Mouse (Mus musculus) T-helper 2 cell (primary cell): ENCODE measurements at regions not wholly inside any gene's neighbourhood (a gene's known extent, or its start where the extent isn't known, plus 50 kb on each side); places are given as distances from the start of the nearest gene placed in this dataset.

Experiments
- in situ Hi-C: fragments of 300-600 bp; cut with MboI, MseI; formaldehyde crosslinking; loops from one replicate; pipeline ENCODE4 v1.15.1; 2025; ENCODE audit warnings: high pct_unique_total_duplicates

GRCm38 (mm10) chr11:63465941-63466340, 337.2 kb downstream of the Pmp22 start:
- in situ Hi-C loops: no loop called here

GRCm38 (mm10) chr11:63466541-63466940, 337.8 kb downstream of the Pmp22 start:
- in situ Hi-C loops: no loop called here

- in situ Hi-C loops: no loop called here
Measured at GRCm38 (mm10) chr11:63474831-63475230, 346.0 kb downstream of the Pmp22 start.

DNA sequence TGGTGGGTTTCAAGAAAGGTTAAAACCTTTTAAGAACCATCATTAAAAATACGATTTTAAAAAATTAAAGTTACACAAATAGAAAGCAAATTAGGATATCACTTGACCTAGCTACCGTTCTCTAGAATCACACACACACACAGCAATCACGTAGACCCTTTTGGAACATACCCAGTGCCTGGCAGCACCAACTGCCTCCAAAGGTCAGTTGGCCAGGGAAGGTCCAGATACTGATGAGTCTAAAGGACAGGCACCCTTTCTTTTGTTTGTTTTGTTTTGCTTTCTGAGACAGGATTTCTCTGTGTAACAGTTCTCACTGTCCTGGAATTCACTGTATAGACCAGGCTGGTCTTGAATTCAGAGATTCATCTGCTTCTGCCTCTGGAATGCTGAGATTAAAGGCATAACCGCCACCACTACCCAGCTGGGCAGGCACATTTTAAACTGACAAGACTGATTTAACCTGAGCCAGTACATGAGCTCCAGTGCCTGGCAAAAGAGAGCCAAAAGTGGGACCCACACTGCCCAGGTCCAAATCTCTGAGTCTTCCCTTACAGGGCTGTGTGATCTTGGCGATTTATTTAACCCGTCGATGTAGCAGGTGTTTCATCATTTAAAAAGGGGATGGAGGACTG, 353.0 kb downstream of the Pmp22 start:
- in situ Hi-C loops: no loop called here

DNA sequence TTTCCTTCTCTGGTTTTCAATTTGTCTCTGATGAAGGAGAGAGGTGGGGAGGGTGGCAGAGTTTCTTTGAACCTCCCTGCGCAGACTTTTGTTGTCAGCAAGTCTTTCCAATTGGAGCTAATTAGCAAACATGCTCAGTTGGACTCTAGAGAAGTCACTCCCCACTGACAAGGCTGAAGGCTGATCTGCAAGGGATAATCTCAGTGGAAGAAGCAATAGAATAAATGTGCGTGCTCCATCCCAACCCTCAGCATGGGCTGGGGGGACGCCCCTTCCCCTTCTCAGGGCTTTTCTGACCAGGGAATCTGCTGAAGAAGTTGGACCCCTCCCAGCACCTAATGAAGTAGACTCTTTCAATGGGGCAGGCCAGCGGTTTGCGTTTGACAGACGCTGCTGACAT, 353.8 kb downstream of the Pmp22 start:
- in situ Hi-C loops: no loop called here

DNA sequence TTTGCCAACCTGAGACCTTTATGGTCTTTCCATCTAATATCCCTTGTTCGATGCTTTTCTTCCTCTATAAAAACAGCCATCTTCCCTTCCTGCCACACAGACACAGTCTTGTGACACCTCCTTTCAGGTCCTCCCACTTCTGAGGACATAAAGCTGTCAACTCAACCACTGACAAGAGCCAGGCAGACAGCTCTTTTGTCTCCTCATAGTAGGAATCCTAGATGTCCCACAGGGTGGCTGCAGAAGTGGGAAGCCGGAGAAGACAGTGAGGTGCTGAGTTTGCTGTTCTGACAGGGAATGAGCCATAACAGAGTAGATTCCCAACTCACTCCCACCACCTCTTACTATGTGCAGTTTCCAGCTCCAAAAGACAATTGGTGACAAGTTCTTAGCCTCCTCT, 358.4 kb downstream of the Pmp22 start:
- in situ Hi-C loops: no loop called here

GRCm38 (mm10) chr11:63502181-63502580, 373.4 kb downstream of the Pmp22 start:
- in situ Hi-C loops: loop anchor here (10.0 kb wide), 1 partner anchor 297 kb away; no protein-coding TSS in a partner anchor

DNA sequence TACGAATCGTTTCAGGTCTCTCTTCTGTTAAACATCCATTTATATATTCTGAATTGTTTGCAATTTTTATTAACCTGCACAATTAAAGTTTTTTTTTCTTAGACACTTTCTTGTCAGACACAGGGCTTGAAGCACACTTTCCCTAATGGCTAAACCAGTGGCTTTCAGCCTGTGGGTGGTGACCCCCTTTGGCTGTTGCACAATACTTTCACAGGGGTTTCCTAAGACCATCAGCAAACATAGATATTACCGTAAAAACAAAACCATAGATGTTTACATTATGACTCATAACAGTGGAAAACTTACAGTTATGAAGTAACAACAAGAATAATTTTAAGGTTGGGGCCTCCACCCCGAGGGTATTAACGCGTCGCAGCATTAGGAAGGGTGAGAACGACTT, 378.6 kb downstream of the Pmp22 start:
- in situ Hi-C loops: loop anchor here (5.0 to 10.0 kb wide), 2 partner anchors 45 to 303 kb away; no protein-coding TSS in a partner anchor

DNA sequence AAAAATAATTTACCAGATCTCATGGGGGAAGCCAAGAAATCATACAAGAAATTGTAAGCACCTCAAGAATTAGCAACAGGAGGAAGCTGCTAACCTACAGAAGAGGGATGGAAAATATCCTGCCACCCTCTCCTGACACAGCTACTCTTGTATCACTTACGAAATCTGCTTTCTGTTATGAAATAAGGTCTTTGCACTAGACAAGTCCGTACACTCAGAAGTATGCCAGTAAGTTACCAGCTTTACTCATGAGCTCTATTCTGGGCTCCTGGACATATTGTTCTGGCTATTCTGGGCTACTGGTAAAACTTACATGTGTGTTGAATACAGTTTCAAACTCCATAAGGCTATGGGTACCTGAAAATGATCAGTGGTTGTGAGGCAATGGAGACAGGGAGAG, 379.9 kb downstream of the Pmp22 start:
- in situ Hi-C loops: loop anchor here (5.0 to 10.0 kb wide), 2 partner anchors 44 to 304 kb away; no protein-coding TSS in a partner anchor

DNA sequence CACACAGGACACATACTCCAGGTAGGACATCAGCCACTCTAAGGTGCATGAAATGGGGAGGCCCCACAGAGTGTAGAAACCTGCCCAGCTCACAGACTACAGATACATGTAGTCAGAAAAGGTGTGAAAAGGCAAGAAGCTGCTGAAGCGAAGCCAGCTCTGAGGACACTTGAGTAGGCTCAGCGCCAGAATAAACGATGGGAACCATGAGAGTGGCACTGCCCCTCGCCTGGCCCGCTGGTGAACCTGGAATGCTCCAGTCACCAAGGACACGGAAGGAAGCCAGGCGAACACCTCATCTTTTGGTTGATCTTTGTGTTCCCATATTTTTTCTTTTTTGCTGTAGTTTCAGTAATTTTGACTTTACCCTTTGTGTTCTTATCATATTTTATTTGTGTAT, 381.8 kb downstream of the Pmp22 start:
- in situ Hi-C loops: no loop called here

DNA sequence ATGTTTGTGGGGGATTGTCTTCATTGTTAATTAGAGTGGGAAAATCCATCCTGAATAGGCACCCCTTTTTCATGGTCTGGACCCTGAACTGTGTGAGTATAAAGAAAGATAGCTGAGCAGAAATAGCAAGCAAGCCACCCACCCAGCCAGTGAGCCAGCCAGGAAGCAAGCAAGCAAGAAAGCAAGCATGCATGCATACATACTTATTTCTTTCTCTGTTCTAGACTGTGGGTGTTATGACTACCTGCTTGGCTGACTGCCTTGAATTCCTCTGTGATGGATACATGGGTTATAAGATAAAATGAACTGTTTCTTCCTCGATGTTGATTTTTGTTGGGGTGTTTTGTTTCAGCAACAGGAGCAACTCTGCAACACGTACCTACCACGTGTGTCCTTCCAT, 385.8 kb downstream of the Pmp22 start:
- in situ Hi-C loops: no loop called here

GRCm38 (mm10) chr11:63518847-63519246, 390.1 kb downstream of the Pmp22 start:
- in situ Hi-C loops: no loop called here

DNA sequence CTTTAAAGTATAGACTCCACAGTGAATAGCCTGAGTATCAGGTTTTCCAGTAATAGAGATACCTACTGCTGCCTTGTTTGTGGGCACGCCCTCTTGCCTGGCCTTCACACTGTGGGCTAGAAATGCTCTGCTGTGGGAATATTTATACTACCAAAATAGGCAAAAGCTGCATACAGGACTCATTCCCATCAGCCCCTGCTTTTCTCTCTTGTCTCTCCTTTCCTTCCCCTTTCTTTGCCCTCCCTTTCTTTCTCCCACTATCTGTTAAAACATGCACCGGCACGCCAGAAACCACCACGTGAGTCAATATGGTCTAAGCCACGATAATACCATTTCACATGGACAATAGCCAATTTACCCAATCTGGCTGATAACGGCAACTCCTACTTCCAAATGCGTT, 395.5 kb downstream of the Pmp22 start:
- in situ Hi-C loops: no loop called here

DNA sequence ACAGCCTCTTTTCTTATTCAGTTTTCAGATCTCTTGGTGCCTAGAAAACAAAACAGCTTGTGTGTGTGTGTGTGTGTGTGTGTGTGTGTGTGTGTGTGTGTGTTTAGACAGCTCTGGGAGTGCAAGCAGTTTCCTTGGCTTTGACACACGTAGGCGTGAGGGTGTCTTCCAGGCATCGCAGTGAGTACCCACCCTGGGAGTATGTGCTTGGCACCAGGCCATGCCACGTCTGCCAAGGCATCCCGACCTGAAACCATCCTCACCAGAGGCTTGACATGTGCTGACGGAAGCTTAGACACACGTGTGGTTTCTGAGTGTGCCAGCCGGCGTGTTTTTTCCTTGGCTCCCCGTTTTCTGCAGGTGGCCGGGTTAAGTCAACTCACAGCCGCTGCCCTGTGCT, 396.6 kb downstream of the Pmp22 start:
- in situ Hi-C loops: no loop called here

- in situ Hi-C loops: no loop called here
Measured at GRCm38 (mm10) chr11:63525956-63526355, 396.1 kb downstream of the Hs3st3b1 start.

GRCm38 (mm10) chr11:63532752-63533151, 389.3 kb downstream of the Hs3st3b1 start:
- in situ Hi-C loops: no loop called here

DNA sequence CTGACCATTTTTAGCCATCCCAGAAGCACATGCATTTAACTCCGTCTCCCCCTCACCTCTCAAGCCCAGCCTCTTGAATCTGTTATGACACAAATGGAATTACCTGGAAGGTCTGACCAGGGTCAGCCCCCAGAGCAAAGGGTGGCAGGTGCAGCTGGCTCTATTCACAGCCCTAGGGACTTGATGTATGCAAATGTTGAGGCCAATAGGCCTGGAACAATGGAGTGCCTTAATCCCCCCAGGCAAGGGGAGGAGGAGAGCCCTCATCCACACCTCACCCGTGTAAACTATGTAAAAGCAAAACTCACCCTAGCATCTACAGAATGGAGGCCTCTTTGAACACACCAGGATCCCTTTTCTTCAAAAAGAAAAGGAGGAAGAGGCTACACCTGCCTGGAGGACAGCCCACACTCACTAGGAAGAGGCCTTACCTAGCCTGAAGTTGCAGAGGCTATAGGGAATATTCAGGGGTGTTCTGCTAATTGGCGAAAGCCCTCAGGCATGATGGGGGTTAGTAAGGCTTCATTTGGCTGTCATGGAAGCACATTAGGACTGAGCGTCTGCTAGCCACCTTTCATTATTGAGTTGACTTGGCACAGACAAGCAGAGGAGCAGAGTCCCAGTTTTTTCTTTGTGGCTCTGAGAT, 388.4 kb downstream of the Hs3st3b1 start:
- in situ Hi-C loops: no loop called here

DNA sequence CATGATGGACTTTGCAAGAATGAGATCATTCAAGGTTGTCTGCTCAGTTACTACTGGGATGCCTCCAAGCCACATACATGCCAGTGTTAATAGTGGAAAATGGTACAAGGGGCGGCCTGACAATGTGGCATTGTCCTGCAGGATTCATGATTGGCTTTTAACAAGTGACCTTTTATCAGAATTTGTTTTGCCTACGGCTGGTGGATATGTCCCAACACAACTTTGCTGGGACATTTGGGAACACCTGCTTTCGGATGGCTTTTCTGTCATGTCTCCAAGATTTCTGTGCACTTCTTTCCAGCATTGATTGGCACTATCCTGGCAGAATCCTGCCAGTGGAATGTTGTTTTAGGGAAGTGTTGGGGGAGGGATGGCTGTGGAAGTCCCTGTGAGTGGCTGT, 384.4 kb downstream of the Hs3st3b1 start:
- in situ Hi-C loops: no loop called here

DNA sequence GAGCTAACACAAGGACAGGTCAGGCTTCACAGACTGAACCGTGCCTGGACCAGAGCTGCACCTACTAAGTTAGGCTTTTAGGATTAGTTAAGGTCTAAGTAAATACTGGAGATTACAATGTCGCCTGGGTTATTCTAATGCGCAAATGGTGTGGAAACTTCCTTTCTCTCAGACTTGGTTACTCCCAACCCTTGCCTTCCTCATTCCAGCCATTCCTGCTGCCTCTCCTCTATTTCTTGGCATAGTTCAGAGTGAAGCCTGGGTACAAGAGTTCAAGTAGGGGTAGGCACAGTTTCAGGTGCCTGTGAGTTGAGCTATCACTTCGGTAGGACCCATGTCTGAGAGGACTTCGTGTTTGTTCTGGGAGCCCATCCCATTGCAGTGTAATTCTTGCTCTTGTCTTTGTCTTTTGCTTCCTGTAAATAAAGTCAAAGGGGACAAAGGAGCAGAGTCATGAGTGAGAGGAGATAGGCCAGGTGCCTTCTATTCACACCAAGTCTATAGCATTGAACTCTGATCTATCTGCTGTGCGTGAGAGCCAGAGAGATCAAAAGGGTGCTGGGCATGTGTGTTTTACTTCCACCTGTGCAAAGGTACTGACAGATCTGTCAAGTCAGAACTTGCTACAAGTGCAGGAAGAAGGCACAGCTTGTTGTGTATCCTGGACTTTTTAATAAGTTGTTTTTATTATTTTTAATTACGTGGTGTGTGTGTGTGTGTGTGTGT, 378.0 kb downstream of the Hs3st3b1 start:
- in situ Hi-C loops: no loop called here

DNA sequence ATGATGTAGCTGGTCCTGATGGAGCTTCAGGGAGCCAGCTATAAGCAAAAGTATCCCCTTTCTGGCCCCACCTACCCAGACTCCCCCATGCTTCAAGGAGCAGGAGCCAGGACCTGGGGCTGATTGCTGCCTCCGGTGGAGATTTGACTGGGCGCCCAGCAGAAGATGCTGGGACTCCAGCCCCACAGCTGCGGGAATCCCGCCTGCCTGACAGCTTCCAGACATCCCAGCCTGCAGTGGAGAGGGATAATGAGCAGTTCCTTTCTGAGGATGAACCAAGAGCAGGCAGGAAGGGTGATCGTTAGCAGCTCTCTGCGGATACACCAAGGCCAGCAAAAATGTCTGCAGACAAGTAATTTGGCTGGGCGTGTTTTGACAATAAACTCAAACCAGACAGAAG, 376.6 kb downstream of the Hs3st3b1 start:
- in situ Hi-C loops: no loop called here

GRCm38 (mm10) chr11:63560466-63560865, 361.6 kb downstream of the Hs3st3b1 start:
- in situ Hi-C loops: no loop called here

- in situ Hi-C loops: no loop called here
Measured at GRCm38 (mm10) chr11:63562696-63563095, 359.4 kb downstream of the Hs3st3b1 start.
